Mouse (Mus musculus) myocyte (in vitro differentiated cells): ENCODE measurements at regions not wholly inside any gene's neighbourhood (a gene's known extent, or its start where the extent isn't known, plus 50 kb on each side); places are given as distances from the start of the nearest gene placed in this dataset.

Source experiments
- CEBPB ChIP-seq: IDR thresholded peaks from 2 replicates; pipeline ENCODE4 v1.6.1; 2011; ENCODE audit warnings: mild to moderate bottlenecking, moderate library complexity; ENCODE audit not compliant: poor library complexity, insufficient read depth, severe bottlenecking
- E2F4 ChIP-seq: IDR thresholded peaks from one replicate; pipeline ENCODE4 v1.6.1; 2011; ENCODE audit warnings: mild to moderate bottlenecking, control low read depth, moderate library complexity; ENCODE audit not compliant: insufficient read depth
- MAX ChIP-seq: IDR thresholded peaks from one replicate; pipeline ENCODE4 v1.6.1; 2011; ENCODE audit warnings: low read depth, mild to moderate bottlenecking, control low read depth
- MYOD1 ChIP-seq, 3 experiments: IDR thresholded peaks; one replicate each; pipeline ENCODE4 v1.6.1; 2011; ENCODE audit warnings: control low read depth in 2 of 3, low read depth in 2 of 3, mild to moderate bottlenecking in 2 of 3, moderate library complexity in 1 of 3; ENCODE audit not compliant: insufficient read length in 2 of 3, control insufficient read depth in 1 of 3
- MYOG ChIP-seq, 3 experiments: IDR thresholded peaks; one replicate each; pipeline ENCODE4 v1.6.1; 2011; ENCODE audit warnings: control low read depth in 2 of 3, low read depth in 2 of 3, mild to moderate bottlenecking in 2 of 3; ENCODE audit not compliant: insufficient read length in 2 of 3, control insufficient read depth in 1 of 3, insufficient read depth in 1 of 3
- POLR2A ChIP-seq: IDR thresholded peaks from one replicate; pipeline ENCODE4 v1.6.1; 2011; ENCODE audit warnings: low read depth, mild to moderate bottlenecking, control low read depth, moderate library complexity; ENCODE audit not compliant: insufficient read length
- POLR2AphosphoS2 ChIP-seq: IDR thresholded peaks from one replicate; pipeline ENCODE4 v1.6.1; 2011; ENCODE audit warnings: low read depth, control low read depth; ENCODE audit not compliant: insufficient read length
- TCF12 ChIP-seq: IDR thresholded peaks from one replicate; pipeline ENCODE4 v1.6.1; 2011; ENCODE audit warnings: mild to moderate bottlenecking, control low read depth; ENCODE audit not compliant: poor library complexity, insufficient read depth, severe bottlenecking
- TCF3 ChIP-seq: IDR thresholded peaks from one replicate; pipeline ENCODE4 v1.6.1; 2011; ENCODE audit warnings: low read depth, control low read depth; ENCODE audit not compliant: insufficient read length
- USF1 ChIP-seq: IDR thresholded peaks from one replicate; pipeline ENCODE4 v1.6.1; 2011; ENCODE audit warnings: low read depth, mild to moderate bottlenecking, control low read depth, moderate library complexity

DNA sequence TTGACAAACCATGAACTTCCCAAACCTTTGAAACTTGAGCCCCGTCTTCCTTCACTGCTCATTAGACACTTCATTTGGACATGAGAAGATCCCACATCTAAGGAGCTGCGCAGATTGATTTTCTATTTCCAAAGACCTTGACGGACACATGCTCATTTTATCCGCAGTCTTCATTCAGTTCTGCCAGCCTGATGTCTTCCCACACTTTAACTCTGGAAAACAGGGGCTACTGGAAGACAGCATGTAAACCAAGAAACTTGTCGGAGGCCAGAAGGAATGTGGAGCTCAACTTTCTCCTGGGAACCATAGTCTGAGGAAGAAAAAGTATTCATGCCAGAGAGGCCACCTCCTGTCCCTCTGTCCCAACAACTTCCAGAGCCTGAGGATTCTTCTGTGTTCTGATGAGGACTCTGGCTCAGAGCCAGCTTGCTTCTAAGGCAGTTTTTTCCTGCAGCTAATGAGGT, 161.8 kb downstream of the Gm19410 start:
- TF ChIP-seq POLR2A = no peak
- TF ChIP-seq CEBPB = no peak
- TF ChIP-seq MAX = no peak
- TF ChIP-seq MYOG (IDR thresholded peaks at IDR 0.05; ENCODE audit: control insufficient read depth in 1 of 3, insufficient read depth in 1 of 3, insufficient read length in 2 of 3, low read depth in 2 of 3) = no peak
- TF ChIP-seq E2F4 = no peak
- TF ChIP-seq TCF12 = no peak
- TF ChIP-seq POLR2AphosphoS2 = no peak
- TF ChIP-seq MYOD1 (IDR thresholded peaks at IDR 0.05; ENCODE audit: control insufficient read depth in 1 of 3, insufficient read length in 2 of 3, low read depth in 2 of 3) = no peak
- TF ChIP-seq USF1 = no peak
- TF ChIP-seq TCF3 = no peak
